Mouse (Mus musculus) bone marrow macrophage, adult 2 months (primary cell): ENCODE data around the gene Cwh43.

Experiments
- CTCF ChIP-seq: IDR thresholded peaks from 2 replicates; pipeline ENCODE4 v1.5.1; 2012; ENCODE audit warnings: low read depth, mild to moderate bottlenecking, low read length, moderate library complexity
- POLR2A ChIP-seq: IDR thresholded peaks from 2 replicates; pipeline ENCODE4 v1.6.1; 2012; ENCODE audit warnings: mild to moderate bottlenecking, low read depth, low read length, borderline replicate concordance

- TF ChIP-seq POLR2A, result no peak
- TF ChIP-seq CTCF, result no peak
Observed at GRCm38 (mm10) chr5:73468462-73469433, 62.9 kb downstream of the Cwh43 start.
